Mouse (Mus musculus): ENCODE data around the gene Vmn2r44. TPM values are rescaled to one million over a fixed set of nuclear protein-coding genes. Genes with fewer than 3 reads are reported as not detected.

Vmn2r44 gene
- not detected in 2 replicates for polyA plus RNA-seq (2015; fragmentation: Nextera tagmentation; extraction: Ambion mirVana)

DNA sequence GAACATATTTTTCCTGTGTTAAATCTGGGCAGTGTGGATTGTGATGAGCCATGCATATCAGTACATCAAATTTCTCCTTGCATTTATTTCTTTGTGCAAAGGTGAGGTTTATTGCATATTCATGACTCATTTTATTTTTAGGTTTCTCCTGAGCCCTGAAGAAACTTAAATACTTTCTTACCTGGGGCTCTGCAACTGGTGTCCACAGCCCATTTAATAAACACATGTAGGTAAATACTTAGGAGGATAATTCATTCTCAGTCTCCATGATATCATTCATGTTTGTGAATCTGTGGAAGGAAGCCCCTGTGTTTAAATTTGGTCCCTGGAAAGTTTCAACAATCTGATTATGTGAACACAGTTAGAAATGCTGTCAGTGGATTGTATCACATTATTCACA is at the start of gene Vmn2r44:
Vmn2r44 (minus strand) TSS at position 101 of the 400 bp plus-strand sequence.

Other genes with a start within 250 kb of the Vmn2r44 start
- gene Vmn2r41, start 221.7 kb downstream of the Vmn2r44 start, polyA plus RNA-seq (2015; fragmentation: Nextera tagmentation; extraction: Ambion mirVana), result not detected in 2 replicates
- gene Vmn2r42, start 183.0 kb downstream of the Vmn2r44 start, polyA plus RNA-seq (2015; fragmentation: Nextera tagmentation; extraction: Ambion mirVana), result not detected in 2 replicates
- not detected in 2 replicates for gene Vmn2r43, start 122.7 kb downstream of the Vmn2r44 start, polyA plus RNA-seq (2015; fragmentation: Nextera tagmentation; extraction: Ambion mirVana)
- gene Vmn2r45, start 105.7 kb upstream of the Vmn2r44 start, polyA plus RNA-seq (2015; fragmentation: Nextera tagmentation; extraction: Ambion mirVana), result not detected in 2 replicates